Mouse (Mus musculus) B cell, adult (primary cell): ENCODE results near the gene Nat8l. TPM values are rescaled to one million over a fixed set of nuclear protein-coding genes. Genes with fewer than 3 reads are reported as not detected.

Experiments used
- total RNA-seq: library from RNA; stranded (reverse); gene quantifications from 4 replicates; pipeline ENCODE4 v1.2.4, GENCODE M21; 2023; ENCODE audit not compliant: inconsistent age

The Nat8l gene
- 0.10 to 0.26 TPM (median 0.15 TPM) in 4 replicates for total RNA-seq

GRCm38 (mm10) chr5:33995843-33996693 is at the start of gene Nat8l:
Gene Nat8l, plus strand, starts transcription at chr5:33995984.

GRCm38 (mm10) chr5:33983309-33984121 is 12.3 kb upstream of the Nat8l start, which contains the start of gene Gm1673:
Gene Gm1673, plus strand, starts transcription at chr5:33983433.

Other genes with a start within 250 kb of the Nat8l start
- gene Letm1, start 213.2 kb upstream of the Nat8l start, total RNA-seq: 69.9 to 78.2 TPM (median 75.2 TPM) in 4 replicates
- 35.1 to 40.4 TPM (median 37.3 TPM) in 4 replicates for gene Nsd2, start 175.3 kb upstream of the Nat8l start, total RNA-seq
- gene Nelfa, start 59.6 kb upstream of the Nat8l start, total RNA-seq: 27.4 to 35.4 TPM (median 30.8 TPM) in 4 replicates
- gene Gm1673, start 12.6 kb upstream of the Nat8l start, total RNA-seq: not detected in 4 replicates
- gene Poln, start 173.5 kb downstream of the Nat8l start, total RNA-seq: 0.71 to 3.0 TPM (median 2.4 TPM) in 4 replicates
- 35.8 to 39.3 TPM (median 38.1 TPM) in 4 replicates for gene Haus3, start 173.5 kb downstream of the Nat8l start, total RNA-seq
- 78.9 to 84.0 TPM (median 81.0 TPM) in 4 replicates for gene Mxd4, start 191.7 kb downstream of the Nat8l start, total RNA-seq